Mouse (Mus musculus): ENCODE results near the gene Baiap2l1. TPM values are rescaled to one million over a fixed set of nuclear protein-coding genes. Genes with fewer than 3 reads are reported as not detected.

The Baiap2l1 gene
- polyA plus RNA-seq (2012; rRNA removed) = 6.2 and 7.3 TPM in 2 replicates

GRCm38 (mm10) chr5:144357881-144358591, at the start of gene Baiap2l1:
TSS of gene Baiap2l1 (minus strand) at chr5:144358112.

GRCm38 (mm10) chr5:144243901-144244487, 113.9 kb downstream of the Baiap2l1 start, which contains the start of gene Bri3:
TSS of gene Bri3 (plus strand) at chr5:144244437.

GRCm38 (mm10) chr5:144223503-144223862, 134.4 kb downstream of the Baiap2l1 start, which contains the start of gene Tecpr1:
TSS of gene Tecpr1 (minus strand) at chr5:144223615.

Other genes starting within 250 kb of the Baiap2l1 start
- gene Bhlha15, start 167.8 kb downstream of the Baiap2l1 start, polyA plus RNA-seq (2012; rRNA removed) = 1.4 and 1.5 TPM in 2 replicates
- 54.8 and 59.9 TPM in 2 replicates for gene Tecpr1, start 134.5 kb downstream of the Baiap2l1 start, polyA plus RNA-seq (2012; rRNA removed)
- gene Bri3, start 113.7 kb downstream of the Baiap2l1 start, polyA plus RNA-seq (2012; rRNA removed) = 135 and 184 TPM in 2 replicates
- 6.5 and 11.2 TPM in 2 replicates for gene Nptx2, start 187.8 kb upstream of the Baiap2l1 start, polyA plus RNA-seq (2012; rRNA removed)